Mouse (Mus musculus) kidney, adult 2 months (tissue): ENCODE results near the gene Zfp94.

Experiments used
- CTCF ChIP-seq: fragments of 200-500 bp; conservative IDR thresholded peaks from 2 replicates; pipeline ENCODE4 v1.5.1; 2011; ENCODE audit warnings: low read depth, mild to moderate bottlenecking, control low read depth, low read length, moderate library complexity, mixed read lengths; ENCODE audit not compliant: insufficient read depth, insufficient read length
- POLR2A ChIP-seq: fragments of 200-500 bp; IDR thresholded peaks from one replicate; pipeline ENCODE4 v1.6.1; 2011; ENCODE audit warnings: low read depth, low read length, control low read depth

DNA sequence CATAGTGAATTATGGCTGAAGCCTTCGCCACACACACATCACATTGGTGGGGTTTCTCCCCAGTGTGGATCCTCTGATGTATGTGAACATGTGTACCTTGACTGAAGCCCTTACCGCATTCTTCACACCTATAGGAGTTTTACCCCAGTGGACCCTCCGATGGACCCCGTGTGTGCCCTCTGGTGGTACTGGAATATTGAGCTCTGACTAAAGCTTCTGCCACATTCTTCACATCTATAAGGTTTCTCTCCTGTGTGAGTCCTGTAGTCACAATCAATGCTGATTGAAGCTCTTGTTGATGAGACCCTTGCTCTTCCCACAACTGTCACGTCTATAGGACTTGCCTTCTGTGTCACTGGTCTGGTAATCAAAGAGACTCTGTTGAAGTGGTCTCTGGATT is 28.8 kb downstream of the Zfp94 start:
- no peak for TF ChIP-seq CTCF
- TF ChIP-seq POLR2A, result no peak
